Mouse (Mus musculus) brain, embryonic 14.5 days (tissue): ENCODE data around the gene Notum.

Experiments
- CTCF ChIP-seq: fragments of 200-500 bp; IDR thresholded peaks from 2 replicates; pipeline ENCODE4 v1.5.1; 2012; ENCODE audit warnings: inconsistent platforms, mild to moderate bottlenecking, moderate library complexity, borderline replicate concordance; ENCODE audit not compliant: insufficient read depth, insufficient read length; ENCODE audit errors: extremely low read depth
- POLR2A ChIP-seq: fragments of 200-500 bp; IDR thresholded peaks from 2 replicates; pipeline ENCODE4 v1.6.1; 2012; ENCODE audit warnings: mild to moderate bottlenecking, inconsistent platforms, borderline replicate concordance; ENCODE audit not compliant: poor library complexity, insufficient read depth, insufficient read length, severe bottlenecking; ENCODE audit errors: extremely low read depth

GRCm38 (mm10) chr11:120605667-120606066, 55.3 kb downstream of the Notum start:
- TF ChIP-seq POLR2A (no peak), CTCF (no peak)
